Mouse (Mus musculus) neural tube, embryonic 15.5 days (tissue): ENCODE results near the gene Bcl2l13. TPM values are rescaled to one million over a fixed set of nuclear protein-coding genes. Genes with fewer than 3 reads are reported as not detected.
"Not testable (repeated sequence)": the region's sequence is repeated elsewhere in the genome, so short reads cannot be mapped to it uniquely, and the experiment has no call there.

Experiments used
- ATAC-seq: fragments of 200-750 bp; cut with Nextera tagmentation; 2 replicates; pipeline ENCODE4 v1.8.0; 2017; ENCODE audit warnings: mild to moderate bottlenecking, moderate TSS enrichment, moderate library complexity; ENCODE audit not compliant: low FRiP score
- H3K27ac ChIP-seq: fragments of 300-500 bp; sonication (generic); replicated peaks from 2 replicates; pipeline ENCODE4 v1.5.1; 2015; ENCODE audit warnings: mild to moderate bottlenecking, inconsistent platforms
- H3K27me3 ChIP-seq: fragments of 300-500 bp; sonication (generic); replicated peaks from 2 replicates; pipeline ENCODE4 v1.6.1; 2015; ENCODE audit warnings: inconsistent platforms
- H3K36me3 ChIP-seq: fragments of 300-500 bp; sonication (generic); 2 replicates; pipeline ENCODE4 v1.6.1; 2015; ENCODE audit warnings: inconsistent platforms
- H3K4me1 ChIP-seq: fragments of 300-500 bp; sonication (generic); 2 replicates; pipeline ENCODE4 v1.6.1; 2015; ENCODE audit warnings: inconsistent platforms
- H3K4me2 ChIP-seq: fragments of 300-500 bp; sonication (generic); 2 replicates; pipeline ENCODE4 v1.6.1; 2015; ENCODE audit warnings: inconsistent platforms, mild to moderate bottlenecking, moderate library complexity
- H3K4me3 ChIP-seq: fragments of 300-500 bp; sonication (generic); replicated peaks from 2 replicates; pipeline ENCODE4 v1.5.1; 2015; ENCODE audit warnings: mild to moderate bottlenecking, inconsistent platforms
- H3K9ac ChIP-seq: fragments of 300-500 bp; sonication (generic); replicated peaks from 2 replicates; pipeline ENCODE4 v1.6.1; 2015; ENCODE audit warnings: mild to moderate bottlenecking, inconsistent platforms
- H3K9me3 ChIP-seq: fragments of 300-500 bp; sonication (generic); replicated peaks from 2 replicates; pipeline ENCODE4 v1.6.1; 2016; ENCODE audit warnings: inconsistent platforms
- WGBS: fragments of 180-500 bp; shearing (Covaris S2); methylation state at CpG from one replicate; pipeline ENCODE4 v1.1.7; 2015; ENCODE audit warnings: mixed read lengths; 5-methylcytosine and 5-hydroxymethylcytosine counted together
- polyA plus RNA-seq: library from polyadenylated mRNA; unstranded; fragments of >200 nt; fragmentation: Nextera tagmentation; extraction: Ambion mirVana; gene quantifications from 2 replicates; pipeline ENCODE4 v1.2.1, GENCODE M21; 2015

The Bcl2l13 gene
- polyA plus RNA-seq, 1 experiment from 2014 or later: 22.6 TPM

DNA sequence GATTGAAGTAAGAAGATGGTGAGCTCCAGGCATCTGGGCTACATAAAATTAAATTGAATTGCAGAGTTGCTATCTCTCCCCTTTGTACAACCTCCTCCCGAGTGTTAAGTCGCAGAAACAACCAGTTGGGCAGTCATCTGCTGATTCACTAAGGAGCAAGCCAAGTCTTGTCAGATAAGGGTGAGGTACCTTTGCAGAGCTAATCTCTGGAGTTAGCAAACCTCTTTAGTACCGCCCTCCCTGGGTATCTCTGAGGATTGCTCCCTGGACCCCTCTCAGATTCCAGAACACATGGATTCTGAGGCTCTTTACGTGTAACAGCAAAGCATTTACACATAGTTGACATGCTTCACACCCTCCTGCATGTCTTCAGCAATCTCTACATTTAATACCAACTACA, 3.9 kb upstream of the Bcl2l13 start:
- 0 out of 2 replicates have a peak, but pooled peaks cover 4% of the 10 kb centered on the region for H3K27me3 ChIP-seq
- H3K4me2 ChIP-seq: no peak overlapping the region
- ATAC-seq: no peak
- 84% methylated on average over 4 of the region's 4 CpGs for WGBS
- H3K9ac ChIP-seq: no peak overlapping the region
- peaks cover 9% of the 10 kb centered on the region for H3K4me1 ChIP-seq
- no peaks in the 10 kb centered on the region for H3K36me3 ChIP-seq
- no peak overlapping the region for H3K27ac ChIP-seq
- no peaks in the 10 kb centered on the region for H3K9me3 ChIP-seq
- H3K4me3 ChIP-seq: no peak overlapping the region

DNA sequence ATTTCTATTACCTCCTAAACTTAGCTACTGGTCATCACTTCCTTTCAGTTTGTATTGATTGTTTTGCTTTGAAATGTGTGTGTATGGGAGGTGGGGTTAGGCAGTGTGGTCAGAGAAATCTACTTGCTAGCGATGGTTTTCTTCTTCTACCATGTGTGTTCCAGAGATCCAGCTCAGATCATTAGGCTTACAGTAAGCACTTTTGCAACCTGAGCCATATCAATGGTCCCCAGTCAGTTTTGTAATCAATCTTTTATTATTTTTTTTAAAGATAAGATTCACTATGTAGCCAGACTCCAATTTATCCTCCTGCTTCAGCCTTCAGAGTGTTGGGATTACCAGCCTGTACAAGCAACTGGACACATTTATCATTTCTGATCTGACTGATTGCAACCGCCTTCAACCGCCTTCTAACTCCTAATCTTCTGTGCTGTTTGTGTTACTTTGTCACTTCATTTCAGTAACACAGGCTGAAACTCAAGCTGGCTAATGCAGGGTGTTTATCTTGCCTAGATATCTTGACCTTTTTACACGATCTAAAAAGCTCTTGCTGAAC, 1.2 kb upstream of the Bcl2l13 start:
- no peak overlapping the region for H3K4me3 ChIP-seq
- H3K27me3 ChIP-seq: no peaks in the 10 kb centered on the region
- peaks cover 19% of the 10 kb centered on the region for H3K4me1 ChIP-seq
- 0 out of 2 replicates have a peak, but pooled peaks cover under 1% of the 10 kb centered on the region for H3K36me3 ChIP-seq
- no peak overlapping the region for H3K9ac ChIP-seq
- WGBS: 90% methylated on average over 4 of the region's 4 CpGs
- H3K27ac ChIP-seq: no peak overlapping the region
- no peak overlapping the region for H3K4me2 ChIP-seq
- no peaks in the 10 kb centered on the region for H3K9me3 ChIP-seq
- ATAC-seq: no peak

DNA sequence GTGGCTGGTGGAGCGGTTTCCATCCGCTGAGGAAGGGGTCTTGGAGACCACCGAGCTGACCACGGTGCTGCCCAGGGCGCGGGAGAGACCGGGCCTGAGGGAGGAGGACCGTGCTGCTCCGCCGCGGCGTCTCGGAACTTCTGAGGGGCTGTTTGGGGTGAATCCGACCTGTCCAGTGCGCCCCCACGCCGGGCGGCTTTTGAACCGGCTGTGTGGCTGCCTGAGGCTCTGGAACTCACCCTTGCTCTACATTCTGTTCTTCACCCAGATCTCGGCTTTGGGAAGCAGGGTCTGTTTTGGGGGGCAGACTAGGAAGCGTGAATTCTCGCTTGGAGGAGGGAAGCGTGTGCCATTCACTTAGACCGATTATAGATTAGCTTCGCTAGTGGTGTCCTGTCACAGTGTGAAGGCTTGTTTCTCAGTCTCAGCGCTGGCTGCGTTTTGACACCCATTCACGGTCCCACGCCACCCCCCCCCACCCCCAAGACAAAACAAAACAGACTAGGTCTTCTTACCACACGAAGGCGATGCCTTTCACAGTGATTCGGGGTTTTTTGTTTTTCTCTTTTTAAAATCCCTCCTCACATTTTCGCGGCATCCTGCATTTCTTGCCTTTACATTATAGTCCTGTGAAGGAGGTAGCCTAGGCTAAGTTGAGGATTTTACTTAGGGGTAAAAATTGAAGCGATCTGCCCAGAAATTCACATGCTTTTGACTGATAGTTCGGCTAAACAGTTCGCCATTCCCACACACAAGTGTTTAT, 558 bp downstream of the Bcl2l13 start:
- Histone ChIP-seq H3K36me3 (0 out of 2 replicates have a peak, but pooled peaks cover 6% of the 10 kb centered on the region), H3K27ac (peak overlapping the region; percentile 97), H3K9me3 (no peaks in the 10 kb centered on the region), H3K4me3 (peak overlapping the region; percentile 86), H3K4me1 (peaks cover 19% of the 10 kb centered on the region), H3K4me2 (peak overlapping the region; percentile 77), H3K9ac (peak overlapping the region; percentile 98), H3K27me3 (no peaks in the 10 kb centered on the region)
- ATAC-seq: peak; percentile 84
- WGBS: 5% methylated on average over 37 of the region's 37 CpGs

DNA sequence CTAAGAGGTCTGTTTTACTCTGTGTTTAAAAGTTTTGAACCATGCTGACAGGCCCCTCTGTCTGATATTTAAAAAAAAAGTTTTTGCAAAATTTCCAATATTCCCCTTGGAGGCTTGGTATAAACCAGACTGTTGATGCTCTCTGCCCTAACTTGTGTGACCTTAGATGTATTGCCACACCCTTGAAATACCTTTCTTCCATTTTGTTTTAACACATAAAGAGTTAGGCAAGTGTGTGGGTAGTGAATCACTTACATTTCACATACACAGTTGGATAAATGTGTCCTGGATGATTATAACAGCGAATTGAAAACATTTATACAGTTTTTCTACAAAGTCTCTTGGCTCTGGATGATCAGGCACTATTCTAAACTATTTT, 1.1 kb downstream of the Bcl2l13 start:
- no peak for ATAC-seq
- WGBS: 76% methylated on average over 1 of the region's 1 CpGs
- no peaks in the 10 kb centered on the region for H3K27me3 ChIP-seq
- H3K4me1 ChIP-seq: peaks cover 19% of the 10 kb centered on the region
- peak overlapping the region; percentile 97; the same call in 1 of the 2 replicates for H3K27ac ChIP-seq
- H3K36me3 ChIP-seq: 0 out of 2 replicates have a peak, but pooled peaks cover 6% of the 10 kb centered on the region
- H3K9ac ChIP-seq: peak overlapping the region; percentile 98
- H3K9me3 ChIP-seq: no peaks in the 10 kb centered on the region
- peak overlapping the region; percentile 77 for H3K4me2 ChIP-seq
- peak overlapping the region; percentile 86 for H3K4me3 ChIP-seq

DNA sequence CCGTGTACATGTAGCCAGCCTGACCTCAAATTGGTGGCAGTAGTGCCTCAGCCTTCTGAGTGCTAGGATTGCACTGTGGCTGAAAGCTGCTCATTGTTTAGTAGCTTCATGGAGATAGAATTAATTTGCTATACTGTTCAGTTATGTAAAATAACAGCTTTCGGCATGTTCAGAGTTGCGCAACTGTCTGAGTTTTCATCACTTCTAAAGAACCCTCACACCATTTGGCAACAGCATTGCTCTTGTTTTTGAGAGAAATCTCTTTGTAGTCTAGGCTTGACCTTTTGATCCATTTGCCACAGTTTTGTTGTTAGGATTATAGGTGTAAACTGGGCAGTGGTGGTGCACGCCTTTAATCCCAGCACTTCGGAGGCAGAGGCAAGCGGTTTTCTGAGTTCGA, 4.2 kb downstream of the Bcl2l13 start:
- no peak overlapping the region for H3K27ac ChIP-seq
- no peaks in the 10 kb centered on the region for H3K27me3 ChIP-seq
- ATAC-seq: no peak
- WGBS: 99% methylated on average over 7 of the region's 7 CpGs
- H3K4me2 ChIP-seq: no peak overlapping the region
- peaks cover 19% of the 10 kb centered on the region for H3K4me1 ChIP-seq
- no peaks in the 10 kb centered on the region for H3K9me3 ChIP-seq
- H3K4me3 ChIP-seq: no peak overlapping the region
- H3K9ac ChIP-seq: no peak overlapping the region
- 0 out of 2 replicates have a peak, but pooled peaks cover 6% of the 10 kb centered on the region for H3K36me3 ChIP-seq

DNA sequence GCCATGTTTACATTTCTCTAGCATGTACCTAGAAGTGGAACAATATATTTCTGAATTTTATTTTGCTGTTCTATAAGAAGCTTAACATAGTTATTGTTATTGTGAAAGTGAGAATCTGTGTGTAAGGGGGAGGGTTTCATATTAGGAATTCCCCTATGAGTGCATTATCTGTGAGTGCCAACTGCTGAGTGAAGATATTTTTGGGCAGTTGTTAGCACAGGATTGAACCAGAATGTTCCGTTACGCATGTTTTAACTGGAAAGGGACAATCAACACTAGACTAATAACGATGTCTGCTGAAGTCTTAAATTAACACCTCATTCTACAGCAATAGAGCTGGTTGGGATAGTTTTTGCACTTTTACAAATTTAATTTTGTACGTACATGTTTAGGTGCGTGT, 5.7 kb downstream of the Bcl2l13 start:
- Histone ChIP-seq H3K9ac (no peak overlapping the region), H3K4me2 (no peak overlapping the region), H3K4me1 (peaks cover 13% of the 10 kb centered on the region), H3K4me3 (no peak overlapping the region), H3K27me3 (no peaks in the 10 kb centered on the region), H3K9me3 (no peaks in the 10 kb centered on the region), H3K36me3 (0 out of 2 replicates have a peak, but pooled peaks cover 6% of the 10 kb centered on the region), H3K27ac (no peak overlapping the region)
- WGBS: 92% methylated on average over 5 of the region's 5 CpGs
- ATAC-seq: no peak

DNA sequence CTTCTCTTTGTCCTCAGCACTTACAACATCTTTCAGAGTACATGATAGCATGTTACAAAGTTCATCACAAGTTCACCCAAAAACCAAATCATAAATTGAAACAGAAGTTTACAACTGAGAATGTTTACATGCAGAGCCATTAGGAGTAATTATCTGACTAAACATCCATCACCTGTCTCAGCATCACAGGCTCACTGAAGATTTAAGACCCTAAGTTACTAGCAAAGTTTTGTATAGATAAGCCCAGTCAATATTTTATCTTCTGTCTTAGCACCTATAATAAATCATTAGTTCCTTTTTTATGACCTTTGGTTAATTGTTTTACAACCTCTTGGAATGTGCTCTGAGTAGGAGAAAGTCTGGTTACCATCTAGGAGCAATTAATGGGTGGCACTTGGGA, 14.7 kb downstream of the Bcl2l13 start:
- not testable (repeated sequence) for H3K4me3 ChIP-seq, H3K9ac ChIP-seq, H3K4me1 ChIP-seq, H3K27me3 ChIP-seq, H3K9me3 ChIP-seq, H3K27ac ChIP-seq, H3K4me2 ChIP-seq, ATAC-seq
- peaks cover 34% of the 10 kb centered on the region for H3K36me3 ChIP-seq

DNA sequence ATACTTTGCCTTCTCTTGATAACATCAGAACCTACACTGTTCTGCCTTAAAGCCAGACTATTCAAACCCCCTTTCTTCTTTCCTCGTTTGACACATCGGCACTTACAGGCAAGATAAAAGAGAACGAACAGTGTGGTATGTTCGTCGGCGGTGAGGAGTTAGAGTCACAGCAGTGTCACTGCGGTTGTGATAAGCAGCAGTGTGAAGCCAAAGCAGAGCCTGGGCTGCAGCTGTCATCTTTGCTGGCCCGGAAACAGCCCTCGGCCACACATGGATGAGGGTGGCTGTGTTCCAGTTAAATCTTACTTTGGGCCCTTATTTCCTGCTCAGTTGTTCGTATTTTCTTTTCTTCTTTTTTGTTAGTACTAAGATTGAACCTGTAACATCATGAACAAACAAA, 18.4 kb downstream of the Bcl2l13 start:
- Histone ChIP-seq H3K4me1 (peaks cover 6% of the 10 kb centered on the region; the same call in 1 of the 2 replicates), H3K4me3 (no peak overlapping the region), H3K4me2 (no peak overlapping the region), H3K9ac (no peak overlapping the region), H3K27me3 (no peaks in the 10 kb centered on the region), H3K9me3 (no peaks in the 10 kb centered on the region), H3K27ac (no peak overlapping the region), H3K36me3 (peaks cover 23% of the 10 kb centered on the region)
- ATAC-seq: no peak
- WGBS: 89% methylated on average over 10 of the region's 10 CpGs

DNA sequence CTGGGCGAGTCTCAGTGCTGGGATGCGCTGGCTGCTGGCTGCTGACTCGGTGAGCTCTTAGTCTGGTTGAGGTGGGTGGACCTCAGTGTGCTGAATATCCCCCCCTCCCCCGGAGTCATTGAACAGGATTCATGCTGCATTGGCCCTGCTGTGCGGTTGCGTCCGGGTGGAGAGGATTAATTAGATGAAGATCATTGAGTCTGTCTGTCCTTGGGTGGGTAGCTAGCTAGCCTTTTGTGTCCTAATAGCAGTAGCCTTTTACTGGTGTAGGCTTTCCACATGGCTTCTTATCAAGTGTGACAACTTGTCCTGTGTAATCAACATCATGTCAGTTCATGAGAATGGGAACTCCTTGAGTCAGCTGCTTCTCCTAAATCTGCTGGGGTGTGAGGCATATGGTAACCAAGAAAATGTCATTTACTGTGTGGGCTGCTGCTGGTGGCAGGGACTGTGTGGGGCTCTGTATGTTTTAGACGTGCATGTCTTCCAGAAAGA, 22.3 kb downstream of the Bcl2l13 start:
- WGBS: 33% methylated on average over 8 of the region's 8 CpGs
- no peak overlapping the region for H3K27ac ChIP-seq
- H3K4me2 ChIP-seq: no peak overlapping the region
- no peak overlapping the region for H3K4me3 ChIP-seq
- no peaks in the 10 kb centered on the region for H3K9me3 ChIP-seq
- peaks cover 21% of the 10 kb centered on the region for H3K36me3 ChIP-seq
- no peak; the same call in 1 of the 2 replicates for ATAC-seq
- H3K9ac ChIP-seq: no peak overlapping the region
- no peaks in the 10 kb centered on the region for H3K27me3 ChIP-seq
- peaks cover 6% of the 10 kb centered on the region; the same call in 1 of the 2 replicates for H3K4me1 ChIP-seq

DNA sequence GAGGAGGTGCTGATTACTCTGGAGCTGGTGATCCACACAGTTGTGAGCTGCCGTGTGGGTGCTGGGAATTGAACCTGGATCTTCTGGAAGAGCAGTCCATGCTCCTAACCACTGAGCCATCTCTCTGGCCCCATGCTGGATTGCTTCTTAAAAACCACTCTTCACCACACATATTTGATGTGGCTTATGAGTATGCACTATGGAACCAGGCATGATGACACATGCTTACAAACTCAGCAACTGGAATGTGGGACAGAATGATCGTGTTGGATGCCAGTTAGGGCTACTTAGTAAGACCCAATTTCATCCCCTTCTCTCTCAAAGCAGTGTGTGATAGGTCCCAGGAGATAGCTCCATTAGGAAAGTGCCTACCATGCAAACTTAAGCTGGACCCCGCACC, 24.1 kb downstream of the Bcl2l13 start:
- Histone ChIP-seq H3K4me1 (peaks cover 6% of the 10 kb centered on the region; the same call in 1 of the 2 replicates), H3K27me3 (no peaks in the 10 kb centered on the region), H3K27ac (no peak overlapping the region), H3K9ac (no peak overlapping the region), H3K4me2 (no peak overlapping the region), H3K9me3 (no peaks in the 10 kb centered on the region), H3K4me3 (no peak overlapping the region), H3K36me3 (peaks cover 13% of the 10 kb centered on the region)
- WGBS: 98% methylated on average over 3 of the region's 3 CpGs
- no peak for ATAC-seq

DNA sequence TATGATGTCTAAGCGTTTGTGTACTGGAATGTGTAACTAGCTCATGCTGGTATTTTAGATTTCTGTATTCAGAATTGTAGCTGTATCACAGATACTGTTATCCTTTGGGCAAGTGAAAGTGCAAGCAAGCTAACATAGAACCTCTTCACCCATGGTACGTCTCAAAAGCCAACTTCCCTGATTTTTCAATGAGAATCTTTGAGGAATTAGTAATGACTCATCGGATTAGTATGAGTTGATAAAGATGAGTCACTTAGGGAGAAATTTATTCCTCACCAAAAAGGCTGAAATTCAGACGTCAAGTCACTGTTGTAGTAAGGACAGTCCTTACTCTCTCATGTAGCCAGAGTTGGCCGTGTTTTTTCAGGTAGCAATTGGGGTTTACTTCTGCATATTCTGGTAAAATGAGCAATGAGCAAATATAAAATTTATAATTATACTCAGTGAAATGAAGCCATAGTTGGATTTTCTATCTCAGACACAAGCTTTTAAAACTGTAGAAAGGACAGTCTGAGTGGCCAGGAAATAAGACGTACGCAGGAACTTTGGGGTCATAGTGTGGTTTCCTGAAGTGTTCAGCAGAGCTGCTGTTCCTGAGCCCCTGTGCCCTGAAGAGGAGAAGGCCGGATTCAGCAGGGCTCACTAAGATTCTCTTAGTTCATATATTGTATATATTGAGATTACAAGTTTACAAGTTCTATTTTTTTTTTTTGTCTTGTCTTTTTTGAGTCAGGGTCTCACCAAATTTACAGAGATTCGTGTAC, 30.2 kb downstream of the Bcl2l13 start:
- H3K4me1 ChIP-seq: 0 out of 2 replicates have a peak, but pooled peaks cover 2% of the 10 kb centered on the region
- 88% methylated on average over 9 of the region's 9 CpGs for WGBS
- H3K36me3 ChIP-seq: peaks cover 19% of the 10 kb centered on the region
- no peak overlapping the region for H3K9ac ChIP-seq
- H3K4me3 ChIP-seq: no peak overlapping the region
- no peaks in the 10 kb centered on the region for H3K27me3 ChIP-seq
- H3K9me3 ChIP-seq: no peaks in the 10 kb centered on the region
- ATAC-seq: no peak
- no peak overlapping the region for H3K4me2 ChIP-seq
- H3K27ac ChIP-seq: no peak overlapping the region
